Mouse (Mus musculus): ENCODE data around the gene Teddm2.

DNA sequence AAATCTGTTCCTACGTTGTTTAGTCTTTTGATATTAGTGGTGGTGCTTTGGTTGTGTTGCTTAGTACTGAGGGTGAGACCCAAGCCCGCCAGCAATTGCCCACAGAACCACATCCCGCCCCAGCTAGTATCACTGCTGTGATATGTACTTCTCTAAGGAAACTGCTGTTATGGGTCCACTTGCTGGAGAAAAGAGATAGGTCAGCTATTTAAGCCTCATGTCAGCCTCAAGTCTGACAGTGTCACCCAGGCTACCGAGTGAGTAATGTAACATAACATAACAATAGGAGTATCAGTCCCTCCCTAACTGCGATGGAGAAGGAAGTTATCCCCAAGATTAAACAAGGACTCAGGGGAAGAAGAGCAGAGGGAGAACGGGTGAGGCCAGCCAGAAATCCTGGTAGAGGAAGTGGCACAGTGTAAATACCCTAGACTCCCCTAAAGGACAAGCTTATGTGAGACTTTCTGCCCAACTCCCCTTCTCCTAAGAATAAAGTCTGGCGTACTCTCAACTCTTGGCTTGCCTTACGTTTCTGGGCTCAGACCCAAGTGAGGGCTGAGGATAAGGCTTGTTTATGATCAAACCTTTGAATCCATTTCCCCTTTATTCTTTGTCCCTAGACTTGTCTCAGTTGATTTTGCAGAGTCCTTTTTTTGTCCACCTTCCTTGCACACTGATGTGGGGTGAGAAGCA lies 5.7 kb downstream of the Teddm2 start:
- TF ChIP-seq CTCF (IDR thresholded peaks at IDR 0.05; ENCODE audit: borderline replicate concordance, control insufficient read depth, extremely low read depth, insufficient read depth, low read length, poor library complexity): no peak
- no peak for TF ChIP-seq POLR2A (IDR thresholded peaks at IDR 0.05; ENCODE audit: control insufficient read depth, extremely low read depth, insufficient read depth, low read length, poor library complexity)

Data from thymus, adult 2 months (tissue).